Mouse (Mus musculus): ENCODE data around the gene Shld2.
"Not testable (repeated sequence)": the region's sequence is repeated elsewhere in the genome, so short reads cannot be mapped to it uniquely, and the experiment has no call there.

Gene Shld2

DNA sequence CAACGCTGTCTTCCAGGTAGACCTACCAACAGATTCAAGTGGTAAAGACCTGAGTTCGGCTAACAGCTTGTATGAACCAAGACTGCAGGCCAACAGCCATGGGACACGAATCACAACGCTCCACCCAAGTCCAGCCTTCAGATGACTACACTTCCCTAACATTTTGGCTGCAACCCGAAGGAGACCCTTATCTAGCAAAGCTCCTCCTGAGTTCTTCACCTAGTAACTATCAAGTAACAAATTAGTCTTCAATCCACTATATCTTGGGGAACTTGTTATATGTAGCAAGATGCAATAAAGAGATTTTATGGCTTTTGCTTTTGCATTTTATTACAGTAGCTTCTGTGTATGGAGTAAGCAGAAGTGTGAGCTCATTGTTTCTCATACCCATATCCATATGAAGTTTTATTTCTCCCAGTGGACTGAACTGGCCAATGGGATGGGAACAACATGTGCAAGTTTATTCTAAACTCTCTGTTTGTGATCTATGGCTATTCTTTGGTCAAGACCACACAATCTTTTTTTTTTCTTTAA lies 28.5 kb downstream of the Shld2 start:
- no peak for DNase-seq (ENCODE audit: low read depth, low spot score)

DNA sequence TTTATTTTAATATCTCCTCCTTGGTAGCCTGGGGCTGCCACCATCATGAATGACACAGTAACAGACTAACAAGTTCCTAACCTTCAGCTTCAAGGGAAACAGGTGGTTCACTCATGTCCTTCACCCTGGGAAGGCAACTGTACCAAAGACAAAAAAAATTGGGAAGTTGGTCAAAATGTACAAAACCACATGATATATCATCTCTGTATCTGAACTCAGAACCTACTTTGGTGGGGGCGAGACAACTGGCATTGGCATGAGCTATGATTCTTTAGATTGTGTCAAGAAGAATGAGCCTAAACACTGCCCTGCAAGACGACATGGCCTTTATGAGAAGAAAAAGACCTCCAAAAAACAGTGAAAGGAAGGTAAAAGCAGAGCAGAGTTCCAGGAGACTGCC lies 29.5 kb downstream of the Shld2 start:
- DNase-seq (ENCODE audit: low read depth, low spot score): no peak

DNA sequence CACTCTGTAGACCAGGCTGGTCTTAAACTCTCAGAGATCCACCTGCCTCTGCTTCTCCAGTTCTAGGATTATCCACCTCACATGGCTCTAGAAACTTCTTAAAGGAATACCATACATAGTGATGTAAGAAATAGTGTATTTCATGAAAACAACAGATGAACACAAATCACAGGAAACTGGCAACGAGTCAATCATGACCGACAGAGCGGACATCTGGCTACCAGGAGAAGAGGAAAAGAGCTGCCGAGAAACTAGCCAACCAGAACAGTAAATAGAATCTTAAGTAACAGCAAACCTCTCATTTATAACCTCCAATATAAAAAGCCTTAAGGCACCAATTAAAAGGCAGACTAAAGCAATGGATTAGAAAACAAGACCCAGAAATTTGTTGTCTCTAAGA lies 30.6 kb downstream of the Shld2 start:
- DNase-seq (ENCODE audit: low read depth, low spot score): no peak

DNA sequence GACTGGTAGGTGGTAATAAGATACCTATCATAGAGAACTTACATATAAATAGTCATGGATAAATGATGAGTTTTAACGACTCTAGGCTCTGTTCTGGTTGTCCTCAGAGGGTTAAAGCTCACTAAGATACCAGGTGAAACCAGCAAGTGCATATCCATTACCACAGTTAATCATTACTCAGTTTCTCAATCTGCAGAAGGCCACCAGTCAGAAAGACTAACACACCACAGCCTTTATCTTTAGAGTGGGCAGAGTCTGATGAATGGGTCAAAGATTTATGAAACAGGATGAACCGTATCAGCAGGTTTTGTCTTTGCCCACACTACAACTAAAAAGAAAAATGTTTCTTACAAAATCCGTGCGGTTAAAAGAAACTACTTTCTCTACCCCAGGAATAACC lies 35.1 kb downstream of the Shld2 start:
- no peak for DNase-seq (ENCODE audit: low read depth, low spot score)

DNA sequence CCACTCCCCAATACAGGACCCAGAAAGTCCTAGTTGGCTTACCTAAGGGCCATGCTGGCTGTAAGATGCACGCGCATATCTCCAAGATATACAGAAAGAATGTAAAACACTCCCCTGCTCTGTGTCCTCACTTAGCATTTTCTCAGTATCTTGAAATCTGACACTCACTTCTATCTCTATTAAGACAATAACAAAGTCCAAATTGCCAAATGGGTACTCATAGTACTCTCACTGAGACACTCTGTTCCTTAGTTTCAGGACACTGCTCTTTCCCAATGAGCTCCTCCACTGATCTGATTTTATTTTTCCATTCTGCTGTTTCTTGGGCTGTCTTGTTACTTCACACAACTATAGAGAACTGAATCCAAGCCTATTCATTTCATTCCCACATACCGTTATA lies 36.2 kb downstream of the Shld2 start:
- DNase-seq (ENCODE audit: low read depth, low spot score): no peak

DNA sequence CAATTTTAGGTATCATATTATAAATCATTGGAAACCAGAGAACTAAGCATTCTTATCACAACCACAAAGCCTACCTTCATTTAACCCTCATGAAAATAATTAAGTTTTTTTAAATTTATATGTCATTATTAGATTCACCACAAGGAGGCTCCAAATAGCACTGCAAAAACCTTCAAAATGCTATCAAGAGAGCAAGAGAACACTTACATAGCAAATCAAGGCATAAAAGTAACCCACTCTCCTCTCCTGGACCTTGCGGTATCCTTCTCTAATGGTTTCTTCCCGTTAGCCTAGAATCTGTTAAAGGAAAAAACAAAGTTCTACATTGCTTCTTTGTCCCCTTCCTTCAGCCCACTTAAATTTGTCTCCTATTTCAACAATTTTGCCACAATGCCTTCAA lies 37.0 kb downstream of the Shld2 start:
- peak; percentile 45 for DNase-seq (ENCODE audit: low read depth, low spot score)

DNA sequence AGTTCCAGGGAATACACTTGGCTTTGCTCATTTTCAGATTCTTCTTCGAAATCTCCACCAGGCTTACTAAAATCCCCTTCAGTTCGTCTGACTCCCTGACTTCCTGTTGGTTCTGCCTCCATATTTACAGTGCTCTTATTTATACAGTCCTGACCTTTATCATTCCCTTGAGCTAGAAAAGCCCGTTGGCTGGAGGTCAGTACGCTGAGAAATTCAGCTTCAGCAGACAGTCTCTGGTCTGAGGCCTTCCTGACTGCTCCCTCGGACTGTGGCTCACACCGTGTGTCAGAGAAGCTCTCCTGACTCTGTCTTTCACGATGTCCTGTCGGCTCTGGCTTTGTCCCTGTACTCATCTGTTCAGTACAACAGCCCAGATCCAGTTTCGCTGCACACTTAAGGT lies 42.2 kb downstream of the Shld2 start:
- DNase-seq (ENCODE audit: low read depth, low spot score): no peak

DNA sequence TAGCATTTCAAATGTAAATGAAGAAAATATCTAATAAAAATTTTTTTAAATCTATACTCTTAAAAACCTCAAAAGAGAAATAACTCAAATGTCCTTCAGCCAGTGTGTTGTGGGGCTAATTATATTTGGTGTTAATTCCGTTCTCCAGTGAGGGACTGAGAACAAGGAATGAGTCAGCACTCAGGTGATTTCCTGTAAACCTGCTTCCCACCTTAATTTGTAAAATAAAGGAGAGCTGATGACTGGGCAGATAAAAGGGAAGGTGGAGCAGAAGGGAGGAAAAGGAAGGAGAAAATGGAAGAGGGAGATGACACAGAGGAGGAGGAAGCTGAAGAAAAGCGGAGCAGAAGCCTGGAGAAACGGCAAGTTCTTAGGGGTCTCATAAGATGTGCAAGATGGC lies 51.8 kb downstream of the Shld2 start:
- not testable (repeated sequence) for DNase-seq (ENCODE audit: low read depth, low spot score)

DNA sequence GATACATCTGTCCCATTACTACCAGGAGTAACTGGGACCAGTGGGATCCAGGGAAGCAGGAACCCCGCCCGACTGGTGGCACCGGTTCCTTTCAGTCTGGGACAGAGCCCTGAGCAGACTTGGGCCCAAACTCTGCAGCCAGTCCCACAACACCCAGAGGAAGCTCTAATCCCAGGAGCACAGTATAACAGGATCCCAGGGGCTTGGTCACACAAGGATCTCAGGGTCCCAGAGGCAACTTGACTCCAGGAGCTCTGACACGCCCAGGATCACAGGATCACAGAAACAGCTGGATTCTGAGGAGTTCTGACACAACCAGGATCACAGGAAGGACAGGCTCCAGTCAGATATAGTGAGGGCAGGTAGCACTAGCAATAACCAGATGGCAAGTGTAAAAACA lies 57.0 kb downstream of the Shld2 start:
- no peak for DNase-seq (ENCODE audit: low read depth, low spot score)

DNA sequence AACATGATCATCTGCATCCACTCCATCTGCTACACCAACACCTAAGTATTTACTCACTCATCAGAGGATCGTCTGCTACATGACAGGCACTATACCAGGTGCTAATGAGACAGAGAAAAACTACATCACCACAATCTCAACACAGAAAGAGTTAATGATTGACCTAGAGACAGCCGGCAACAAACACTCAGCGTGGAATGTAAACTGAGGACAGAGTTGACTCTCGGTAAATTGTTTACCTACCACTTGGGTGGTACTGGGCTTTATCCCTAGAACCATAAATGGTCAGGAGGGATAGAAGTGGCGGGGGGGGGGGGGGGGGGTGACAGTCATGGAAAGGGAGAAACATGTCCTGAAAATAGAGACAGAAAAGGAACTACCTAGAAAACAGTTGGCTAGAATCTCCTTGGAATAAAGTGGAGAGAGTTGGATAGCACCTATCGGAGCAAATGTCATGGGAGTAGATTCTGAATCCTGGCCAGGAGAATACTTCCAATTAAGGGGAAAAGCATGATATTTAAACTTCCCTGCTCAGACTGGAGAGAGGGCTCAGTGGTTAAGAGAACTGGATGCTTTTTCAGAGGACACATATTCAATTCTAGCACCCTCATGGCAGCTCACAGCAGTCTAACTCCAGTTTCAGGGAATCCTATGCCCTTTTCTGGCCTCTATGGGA lies 57.7 kb downstream of the Shld2 start:
- DNase-seq (ENCODE audit: low read depth, low spot score): no peak

DNA sequence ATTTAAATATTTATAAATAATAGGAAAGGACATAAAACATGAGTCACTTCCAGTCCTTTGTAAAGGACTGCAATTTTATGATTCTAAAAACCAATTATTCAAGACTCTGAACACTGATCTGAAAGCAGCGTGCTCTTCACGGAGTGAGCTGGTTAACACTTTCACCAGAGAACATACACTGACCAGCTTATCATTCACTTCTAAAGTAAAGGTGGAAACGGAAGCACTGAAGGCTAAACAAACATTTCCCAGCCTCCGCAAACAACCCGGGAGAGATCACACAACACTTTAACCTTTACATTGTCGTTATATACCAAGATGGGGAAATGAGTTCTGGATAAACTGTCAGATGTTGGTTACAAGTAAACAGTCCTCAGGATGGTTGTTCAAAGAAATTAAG lies 69.6 kb downstream of the Shld2 start:
- no peak for DNase-seq (ENCODE audit: low read depth, low spot score)

DNA sequence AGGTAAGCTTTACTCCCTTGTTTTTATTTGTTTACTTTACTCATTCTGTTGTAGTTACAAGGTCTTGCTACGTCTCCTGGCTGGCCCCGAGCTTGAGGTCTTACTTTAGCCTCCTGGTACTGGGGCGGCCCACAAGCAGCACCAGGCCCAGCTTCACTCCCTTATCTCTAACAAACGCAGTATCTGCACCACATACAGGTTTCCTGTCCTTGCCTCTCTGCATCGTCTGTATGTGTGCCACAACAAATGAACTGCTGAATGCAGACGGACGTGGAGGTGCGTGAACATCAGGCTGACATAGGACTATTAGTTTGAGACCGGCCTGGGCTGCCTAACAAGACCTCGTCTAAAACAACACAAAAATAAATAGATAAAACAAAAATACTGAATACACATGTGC lies 70.0 kb downstream of the Shld2 start:
- no peak for DNase-seq (ENCODE audit: low read depth, low spot score)

DNA sequence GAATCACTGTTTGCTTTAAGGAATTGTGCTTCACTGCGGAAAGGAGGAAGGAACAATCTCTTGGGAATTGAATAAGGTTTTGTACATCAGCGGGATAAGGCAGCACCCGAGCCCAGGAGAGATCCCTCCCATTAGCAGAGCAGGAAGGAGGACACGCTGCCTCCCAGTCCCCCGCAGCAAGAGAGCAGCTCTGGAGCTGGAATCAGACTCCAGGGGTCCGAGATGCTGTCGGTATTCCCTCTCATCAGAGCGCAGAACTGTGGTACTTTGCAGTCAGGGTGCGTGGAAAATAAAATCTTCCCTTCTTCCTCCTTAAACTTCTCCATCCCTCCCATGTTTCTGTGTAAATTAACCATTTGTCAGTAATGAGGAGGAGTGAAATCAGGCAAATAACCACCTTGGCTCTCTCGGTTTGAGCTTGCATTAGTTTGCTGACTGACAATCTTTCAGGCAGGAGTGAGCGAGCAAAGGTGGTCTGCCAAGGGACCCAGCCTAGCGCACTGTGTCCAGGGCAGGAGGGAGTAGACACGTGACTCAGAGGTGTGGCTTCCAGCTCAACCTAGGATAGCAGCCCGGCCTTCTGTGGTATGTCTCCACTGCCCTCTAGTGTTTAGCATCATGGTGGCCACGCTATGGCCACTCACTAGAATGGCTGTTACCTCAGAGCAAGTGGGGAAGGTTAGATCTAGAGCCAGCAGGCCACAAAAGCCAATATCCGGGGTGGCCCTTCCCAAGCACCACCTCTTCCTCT lies 75.5 kb downstream of the Shld2 start:
- peak; percentile 63 for DNase-seq (ENCODE audit: low read depth, low spot score)

DNA sequence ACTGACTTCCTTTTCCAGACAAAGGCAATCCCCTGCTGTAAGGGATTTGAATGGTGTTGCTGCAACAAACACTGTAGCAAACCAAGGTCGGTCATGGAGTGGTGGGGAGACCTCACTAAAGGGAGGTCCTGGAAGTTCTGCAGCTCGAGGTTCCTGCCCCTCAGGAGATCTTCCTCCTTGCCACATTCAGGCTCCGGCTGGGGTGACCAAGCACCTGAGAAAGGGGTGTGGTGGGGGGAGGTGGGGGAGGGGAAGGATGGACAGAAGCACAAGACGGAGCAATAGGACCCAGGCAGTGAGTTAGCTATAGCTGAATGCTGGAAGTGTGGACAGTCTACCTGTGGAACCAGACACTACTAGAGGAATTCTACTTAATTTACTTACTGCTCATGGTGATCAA lies 76.4 kb downstream of the Shld2 start:
- no peak for DNase-seq (ENCODE audit: low read depth, low spot score)

DNA sequence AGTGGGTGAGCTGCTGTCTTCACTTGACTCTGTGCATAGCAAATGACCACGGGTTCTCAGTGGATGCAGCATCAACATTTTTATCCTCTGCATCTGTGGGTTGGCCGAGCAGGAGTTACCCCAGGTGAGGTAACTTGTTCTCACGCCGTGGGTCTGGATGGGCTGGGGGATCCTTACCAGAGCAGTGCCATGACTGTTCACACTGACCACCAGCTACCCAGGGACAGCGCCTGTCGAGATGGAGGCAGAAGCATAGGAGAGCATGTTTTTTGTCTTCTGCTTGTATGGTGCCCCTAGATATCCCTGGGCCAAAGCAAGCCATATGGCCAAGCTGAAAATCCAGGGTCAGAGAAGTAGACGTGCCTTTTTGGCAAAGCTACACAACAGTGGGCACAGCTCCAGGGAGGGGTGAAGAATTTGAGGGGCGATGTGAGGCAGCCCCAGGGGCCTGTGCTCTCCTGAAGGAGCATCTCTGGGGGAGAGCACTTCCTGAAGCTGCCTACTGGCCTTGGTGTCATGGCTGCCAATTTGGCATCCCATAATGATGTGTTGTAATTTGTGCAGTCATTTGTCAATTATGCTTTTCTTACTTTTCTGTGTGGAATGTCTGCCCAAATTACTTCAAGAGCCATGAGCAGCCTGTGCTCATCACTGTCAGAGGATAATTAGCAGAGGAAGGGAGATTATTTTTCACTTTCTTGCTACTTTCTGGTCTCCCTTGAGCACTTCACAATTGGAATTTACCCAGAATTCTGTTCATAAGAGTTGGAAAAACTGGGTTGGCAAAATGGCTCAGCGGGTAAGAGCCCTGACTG lies 77.2 kb downstream of the Shld2 start:
- DNase-seq (ENCODE audit: low read depth, low spot score): no peak

DNA sequence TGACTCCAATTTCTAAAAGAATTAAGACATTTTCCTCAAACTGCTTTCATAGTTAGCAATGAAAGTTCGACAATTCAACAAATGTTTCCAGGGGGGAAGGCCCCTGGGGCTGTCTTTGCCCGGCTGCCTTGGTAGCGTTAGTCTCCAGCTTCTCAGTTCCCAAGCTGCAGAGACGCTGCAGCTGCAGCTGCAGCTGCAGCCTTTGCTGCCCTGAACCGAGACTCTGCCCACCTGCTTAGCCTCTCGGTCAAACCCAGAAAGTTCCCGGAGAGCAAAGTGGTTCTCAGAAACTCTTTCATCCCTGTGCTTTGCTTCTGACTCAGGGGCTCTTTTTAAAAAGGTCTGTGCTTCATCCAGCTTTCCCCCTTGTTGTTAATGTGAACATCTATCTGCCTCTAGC lies 78.0 kb downstream of the Shld2 start:
- peak; percentile 60 for DNase-seq (ENCODE audit: low read depth, low spot score)

DNA sequence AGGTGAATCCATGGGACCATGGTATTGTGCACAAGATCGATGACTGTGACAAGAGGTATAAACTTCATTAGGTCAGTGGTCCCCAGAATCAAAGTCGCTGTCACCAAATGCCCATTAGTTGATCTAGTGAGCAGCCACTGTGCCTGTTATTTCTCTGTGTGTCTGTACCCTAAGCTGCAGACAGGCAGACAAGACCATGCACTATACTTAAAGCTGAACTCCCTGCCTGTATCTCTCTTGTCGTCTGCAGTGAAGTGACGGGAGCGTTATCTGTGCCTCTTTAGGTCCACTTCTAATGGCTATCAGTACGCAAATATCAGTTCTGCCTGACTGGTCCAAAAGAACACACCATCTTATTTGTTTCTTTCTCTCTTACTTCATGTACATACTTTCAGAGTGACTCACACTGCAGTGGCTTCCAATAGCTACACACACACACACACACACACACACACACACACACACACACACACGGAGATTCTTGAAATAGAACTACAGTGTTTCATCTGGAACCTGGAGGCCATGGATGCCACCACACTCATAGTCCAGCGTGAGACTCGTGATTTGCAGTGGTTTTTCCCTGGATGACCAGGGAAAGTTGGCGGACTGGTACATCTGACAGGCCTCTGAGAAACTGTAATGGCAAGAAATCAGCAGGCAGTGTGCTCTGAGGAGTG lies 81.3 kb downstream of the Shld2 start:
- DNase-seq (ENCODE audit: low read depth, low spot score): no peak

DNA sequence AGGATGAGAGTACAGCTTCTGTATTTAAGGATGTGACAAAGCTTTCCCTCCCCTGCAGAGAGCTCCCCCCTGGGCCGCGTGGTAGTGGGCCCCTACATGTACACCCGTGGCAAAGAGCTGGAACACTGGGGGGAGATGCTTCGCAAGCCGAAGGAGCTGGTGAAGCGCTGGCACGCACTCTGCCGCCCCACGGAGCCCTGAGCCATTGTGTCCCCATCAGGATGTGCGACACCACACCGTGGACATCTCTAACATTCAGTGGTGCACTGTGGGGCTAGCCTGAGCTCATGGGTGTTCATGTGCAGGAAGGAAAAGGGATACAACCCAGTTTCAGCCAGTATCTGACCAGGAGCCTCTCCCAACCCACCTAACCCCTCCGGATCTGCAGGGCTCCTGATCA lies 82.3 kb downstream of the Shld2 start:
- no peak for DNase-seq (ENCODE audit: low read depth, low spot score)

DNA sequence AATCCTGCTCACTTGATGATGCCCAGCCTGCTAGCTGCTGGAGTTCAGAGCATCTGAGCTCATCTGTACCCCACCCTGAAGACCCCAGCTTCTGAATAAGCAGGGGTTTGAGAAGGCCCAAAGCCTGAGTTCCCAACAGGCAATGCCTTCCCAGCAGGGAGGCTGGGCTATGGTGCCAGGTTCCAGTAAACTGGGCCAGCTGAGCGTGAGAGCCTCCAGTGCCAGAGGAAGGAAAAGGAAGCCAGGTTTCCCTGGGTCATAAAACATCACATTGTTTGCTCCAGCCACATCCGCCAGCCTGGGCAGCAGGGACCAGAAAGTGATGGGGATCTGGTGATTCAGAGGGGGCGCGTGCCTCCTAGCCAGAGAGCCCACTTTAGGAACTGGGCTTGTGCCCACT lies 83.7 kb downstream of the Shld2 start:
- DNase-seq (ENCODE audit: low read depth, low spot score): no peak

DNA sequence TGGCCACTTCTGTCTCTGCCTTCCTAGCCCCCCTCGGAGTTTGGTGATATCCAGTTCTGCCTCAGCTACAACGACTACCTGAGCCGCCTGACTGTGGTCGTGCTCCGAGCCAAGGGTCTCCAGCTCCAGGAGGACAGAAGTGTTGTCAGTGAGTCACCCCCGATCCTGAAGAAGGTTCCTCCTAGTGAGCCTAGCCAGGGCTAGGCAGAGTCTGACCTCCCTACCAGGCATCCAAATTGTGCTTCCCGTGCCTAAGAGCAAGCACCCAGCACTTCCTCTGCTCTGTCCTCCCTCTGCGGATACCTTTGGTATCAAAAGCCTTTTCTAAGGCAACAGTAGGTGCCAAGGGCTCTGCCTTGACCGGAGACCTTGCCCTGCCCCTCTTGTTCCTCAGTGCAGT lies 84.3 kb downstream of the Shld2 start:
- no peak for DNase-seq (ENCODE audit: low read depth, low spot score)

DNA sequence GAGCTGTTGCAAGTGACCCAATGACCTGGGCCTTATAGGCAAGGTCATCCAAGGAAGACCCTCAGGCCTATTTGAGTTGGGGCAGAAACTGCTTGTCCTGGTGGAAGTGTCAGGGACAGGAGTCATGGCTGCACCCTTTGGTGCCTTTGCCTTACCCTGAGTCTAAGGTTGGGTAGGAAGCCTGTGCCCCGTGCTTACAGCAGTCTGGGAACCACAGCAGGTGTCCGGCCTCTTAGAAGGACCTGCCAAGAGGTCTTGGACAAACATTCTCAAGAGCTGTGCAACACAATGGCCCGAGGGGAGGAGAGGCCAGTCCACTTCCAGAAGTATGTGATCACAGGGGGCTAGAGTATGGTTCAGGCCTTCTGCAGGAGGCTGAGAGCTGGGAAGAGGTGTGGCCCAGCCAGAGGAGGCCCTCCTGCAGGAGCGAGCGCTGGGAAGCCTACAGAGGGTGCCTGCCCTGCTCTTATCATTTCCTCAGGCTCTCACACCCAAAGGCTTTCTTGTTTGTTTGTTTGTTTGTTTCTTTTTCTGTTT lies 86.9 kb downstream of the Shld2 start:
- DNase-seq (ENCODE audit: low read depth, low spot score): no peak

Measured in A20 (cell line).